Mouse (Mus musculus): Measurements from ENCODE around the gene Hoxa11.

- TF ChIP-seq POLR2A (IDR thresholded peaks at IDR 0.05; ENCODE audit: insufficient read length, low read depth) (no peak), CEBPB (IDR thresholded peaks at IDR 0.05; ENCODE audit: insufficient read depth, poor library complexity, severe bottlenecking) (no peak), USF1 (IDR thresholded peaks at IDR 0.05; ENCODE audit: low read depth) (no peak), MYOG (IDR thresholded peaks at IDR 0.05; ENCODE audit: control insufficient read depth in 1 of 3, insufficient read depth in 1 of 3, insufficient read length in 2 of 3, low read depth in 2 of 3) (no peak), TCF3 (IDR thresholded peaks at IDR 0.05; ENCODE audit: insufficient read length, low read depth) (no peak), POLR2AphosphoS2 (IDR thresholded peaks at IDR 0.05; ENCODE audit: insufficient read length, low read depth) (no peak)
Observed at GRCm38 (mm10) chr6:52262463-52263320, 17.1 kb upstream of the Hoxa11 start.

All from myocyte (in vitro differentiated cells).